Mouse (Mus musculus) liver, embryonic 11.5 days (tissue): ENCODE measurements around the gene Gtf2ird2. TPM values are rescaled to one million over a fixed set of nuclear protein-coding genes. Genes with fewer than 3 reads are reported as not detected.
A peak's percentile ranks its signal among the peaks of the same experiment; 100 is the strongest.

Experiments used
- ATAC-seq: fragments of 200-750 bp; cut with Nextera tagmentation; replicated peaks from 2 replicates; pipeline ENCODE4 v1.8.0; 2017; ENCODE audit warnings: moderate number of reproducible peaks, mild to moderate bottlenecking, moderate TSS enrichment, moderate library complexity; ENCODE audit not compliant: low FRiP score
- DNase-seq: peaks from one replicate; pipeline ENCODE4 v3.0.0-alpha.2; 2017; ENCODE audit warnings: low spot score
- H3K27ac ChIP-seq: fragments of 300-500 bp; sonication (generic); 2 replicates; pipeline ENCODE4 v1.5.1; 2014; ENCODE audit warnings: mild to moderate bottlenecking, low read depth, low read length, control low read depth
- H3K27me3 ChIP-seq: fragments of 300-500 bp; sonication (generic); replicated peaks from 2 replicates; pipeline ENCODE4 v1.6.1; 2014; ENCODE audit warnings: low read length, mixed read lengths; ENCODE audit not compliant: control insufficient read depth, insufficient read depth
- H3K36me3 ChIP-seq: fragments of 300-500 bp; sonication (generic); 2 replicates; pipeline ENCODE4 v1.6.1; 2014; ENCODE audit warnings: mild to moderate bottlenecking, low read length, moderate library complexity, mixed read lengths; ENCODE audit not compliant: control insufficient read depth, insufficient read depth
- H3K4me1 ChIP-seq: fragments of 300-500 bp; sonication (generic); replicated peaks from 2 replicates; pipeline ENCODE4 v1.6.1; 2014; ENCODE audit warnings: low read length, mixed read lengths; ENCODE audit not compliant: control insufficient read depth, insufficient read depth
- H3K4me2 ChIP-seq: fragments of 300-500 bp; sonication (generic); 2 replicates; pipeline ENCODE4 v1.6.1; 2014; ENCODE audit warnings: mild to moderate bottlenecking, control low read depth, moderate library complexity
- H3K4me3 ChIP-seq: fragments of 300-500 bp; sonication (generic); 2 replicates; pipeline ENCODE4 v1.5.1; 2014; ENCODE audit warnings: low read depth, low read length, control low read depth
- H3K9ac ChIP-seq: fragments of 300-500 bp; sonication (generic); 2 replicates; pipeline ENCODE4 v1.6.1; 2014; ENCODE audit warnings: low read depth, low read length, control low read depth
- H3K9me3 ChIP-seq: fragments of 300-500 bp; sonication (generic); 2 replicates; pipeline ENCODE4 v1.6.1; 2016; ENCODE audit warnings: low read length, inconsistent platforms, mixed read lengths; ENCODE audit not compliant: control insufficient read depth
- WGBS: fragments of 180-500 bp; shearing (Covaris S2); extraction: QIAGEN DNeasy Blood & Tissue Kit; methylation state at CpG from one replicate; pipeline ENCODE4 v1.1.7; 2014; 5-methylcytosine and 5-hydroxymethylcytosine counted together
- polyA plus RNA-seq: library from polyadenylated mRNA; unstranded; fragments of >200 nt; fragmentation: Nextera tagmentation; extraction: Ambion mirVana; gene quantifications from 2 replicates; pipeline ENCODE4 v1.2.1, GENCODE M21; 2014

Gtf2ird2 gene
- polyA plus RNA-seq, 1 experiment from 2014 or later = 5.9 TPM

DNA sequence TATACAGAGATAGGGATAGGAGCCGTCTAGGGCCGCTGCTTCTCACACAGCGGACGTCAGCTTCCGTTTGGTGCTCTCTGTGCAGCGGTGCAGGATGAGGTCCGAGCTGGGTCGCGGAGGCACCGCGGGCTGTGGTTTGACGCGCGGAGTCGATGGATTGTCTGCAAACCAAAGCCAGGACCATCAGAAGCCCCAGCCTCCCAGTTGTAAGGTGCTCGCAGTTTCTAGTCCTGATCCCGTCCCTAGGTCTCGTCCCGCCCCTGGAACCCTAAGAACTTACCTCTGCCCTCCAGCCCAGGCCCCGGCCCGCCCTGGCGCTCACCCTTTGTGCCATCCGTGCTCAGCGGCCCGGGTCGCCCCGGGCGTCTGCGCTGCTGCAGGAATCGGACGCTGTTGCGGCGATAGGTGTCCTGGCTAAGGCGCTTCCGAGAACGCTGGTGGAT, 37.9 kb downstream of the Gtf2ird2 start:
- peak overlapping the region; percentile 38 for H3K4me3 ChIP-seq
- no peaks in the 10 kb centered on the region for H3K9me3 ChIP-seq
- H3K4me1 ChIP-seq = peaks cover 14% of the 10 kb centered on the region
- peak overlapping the region; percentile 74 for H3K4me2 ChIP-seq
- WGBS = 7% methylated on average over 36 of the region's 36 CpGs
- DNase-seq (no peak), ATAC-seq (peak; percentile 10; the same call in 1 of the 2 replicates)
- H3K9ac ChIP-seq = peak overlapping the region; percentile 48; the same call in 1 of the 2 replicates
- peaks cover 14% of the 10 kb centered on the region for H3K27me3 ChIP-seq
- H3K36me3 ChIP-seq = no peaks in the 10 kb centered on the region
- no peak overlapping the region for H3K27ac ChIP-seq

DNA sequence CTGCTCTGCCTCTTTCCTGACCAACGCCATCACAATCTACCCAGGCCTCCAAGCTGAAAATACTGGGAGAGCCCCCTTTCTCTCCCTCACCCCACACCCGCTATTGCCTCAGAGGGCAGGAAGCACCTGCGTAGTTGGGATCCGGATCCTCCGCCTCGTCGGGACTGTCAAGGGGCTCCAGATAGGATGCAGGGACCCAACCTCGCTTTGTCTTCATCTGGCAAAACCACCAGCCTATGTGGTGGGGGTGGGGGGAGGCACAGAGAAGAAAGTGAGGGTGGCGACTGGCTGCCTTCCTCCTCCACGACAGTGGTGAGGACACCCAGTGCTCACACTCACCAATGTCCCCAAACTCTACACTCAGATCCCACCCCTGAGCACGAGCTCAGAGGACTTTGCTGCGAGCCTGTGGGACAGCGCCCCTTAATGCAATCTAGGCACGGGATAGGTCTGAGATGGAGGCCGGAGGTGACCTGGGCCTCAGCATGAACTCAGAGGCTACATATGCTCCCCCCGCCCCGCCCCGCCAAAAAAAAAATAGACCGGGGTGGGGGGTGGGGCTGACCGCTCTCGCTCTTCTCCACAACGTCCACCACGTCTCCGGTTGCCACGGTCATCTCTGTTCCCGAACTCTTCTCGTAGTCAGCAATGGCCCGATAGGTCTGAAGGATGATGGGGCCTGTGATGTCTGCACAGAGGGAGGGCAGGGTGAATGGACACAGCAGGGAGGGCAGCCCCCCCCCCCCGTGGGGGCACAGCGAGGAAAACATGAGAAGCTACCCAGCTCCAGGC, 41.5 kb downstream of the Gtf2ird2 start:
- 57% methylated on average over 30 of the region's 30 CpGs for WGBS
- no peaks in the 10 kb centered on the region for H3K9me3 ChIP-seq
- H3K27ac ChIP-seq = no peak overlapping the region
- ATAC-seq = no peak
- no peak overlapping the region for H3K9ac ChIP-seq
- peaks cover 17% of the 10 kb centered on the region for H3K4me1 ChIP-seq
- H3K27me3 ChIP-seq = peaks cover 14% of the 10 kb centered on the region
- DNase-seq = no peak
- H3K36me3 ChIP-seq = no peaks in the 10 kb centered on the region
- H3K4me3 ChIP-seq = no peak overlapping the region
- no peak overlapping the region for H3K4me2 ChIP-seq

DNA sequence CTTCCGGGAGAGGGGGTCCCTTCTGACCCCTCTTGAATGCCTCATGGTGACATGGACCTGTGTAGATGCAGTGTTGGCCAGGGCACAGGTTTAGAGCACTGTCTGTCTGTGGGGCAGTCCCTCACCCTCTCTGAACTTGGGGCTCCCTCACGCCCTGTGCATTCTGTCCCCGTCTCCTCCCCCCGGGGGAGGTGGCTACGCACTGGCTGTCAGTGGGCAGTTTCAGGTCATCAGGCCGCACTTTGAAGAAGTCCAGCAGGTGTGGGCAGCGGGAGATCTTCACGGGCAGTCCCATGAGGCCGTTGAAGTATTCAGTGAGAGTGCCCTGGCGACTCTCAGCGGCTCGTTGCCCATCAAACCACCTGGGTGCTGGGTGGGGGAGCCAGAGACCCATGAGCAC, 43.1 kb downstream of the Gtf2ird2 start:
- WGBS = 68% methylated on average over 12 of the region's 12 CpGs
- no peaks in the 10 kb centered on the region for H3K36me3 ChIP-seq
- ATAC-seq (no peak), DNase-seq (no peak)
- no peak overlapping the region for H3K4me3 ChIP-seq
- H3K27ac ChIP-seq = no peak overlapping the region
- peaks cover 16% of the 10 kb centered on the region for H3K4me1 ChIP-seq
- H3K9ac ChIP-seq = no peak overlapping the region
- H3K4me2 ChIP-seq = no peak overlapping the region
- no peaks in the 10 kb centered on the region for H3K9me3 ChIP-seq
- peaks cover 7% of the 10 kb centered on the region for H3K27me3 ChIP-seq

DNA sequence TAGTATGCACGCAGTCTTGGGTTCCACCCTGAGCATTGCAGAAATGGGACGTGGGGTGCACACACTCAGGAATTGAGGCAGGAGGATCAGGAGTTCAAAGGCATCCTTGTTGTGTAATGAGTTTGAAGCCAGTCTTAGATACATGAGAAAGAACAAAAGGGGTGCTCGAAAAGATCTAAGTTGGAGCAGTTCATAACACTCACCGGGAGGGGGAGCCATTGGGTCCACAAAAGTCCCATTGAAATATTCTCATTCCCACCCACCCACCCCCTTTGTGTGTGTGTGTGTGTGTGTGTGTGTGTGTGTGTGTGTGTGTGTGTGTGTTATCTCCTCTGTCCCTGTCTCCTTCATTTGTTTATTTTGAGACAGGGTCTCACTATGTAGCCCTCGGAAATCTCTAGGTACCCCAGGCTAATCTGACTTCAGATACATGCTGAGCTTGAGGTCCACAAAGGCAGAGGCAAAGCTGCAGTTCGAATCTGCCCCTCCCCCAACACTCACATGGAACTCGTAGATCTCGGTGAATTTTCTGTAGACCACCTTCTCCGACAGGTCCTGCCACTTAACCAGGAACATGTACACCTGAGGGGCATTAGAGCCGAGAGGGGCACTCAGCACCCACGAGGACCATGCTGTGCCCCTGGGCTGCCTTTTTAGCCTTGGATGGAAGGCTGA, 43.9 kb downstream of the Gtf2ird2 start:
- no peaks in the 10 kb centered on the region for H3K36me3 ChIP-seq
- H3K9ac ChIP-seq = no peak overlapping the region
- H3K27me3 ChIP-seq = no peaks in the 10 kb centered on the region
- H3K4me2 ChIP-seq = no peak overlapping the region; the same call in 1 of the 2 replicates
- no peak overlapping the region for H3K27ac ChIP-seq
- no peak for ATAC-seq
- peaks cover 18% of the 10 kb centered on the region for H3K4me1 ChIP-seq
- DNase-seq = no peak
- 31% methylated on average over 11 of the region's 11 CpGs for WGBS
- H3K4me3 ChIP-seq = no peak overlapping the region
- H3K9me3 ChIP-seq = no peaks in the 10 kb centered on the region

DNA sequence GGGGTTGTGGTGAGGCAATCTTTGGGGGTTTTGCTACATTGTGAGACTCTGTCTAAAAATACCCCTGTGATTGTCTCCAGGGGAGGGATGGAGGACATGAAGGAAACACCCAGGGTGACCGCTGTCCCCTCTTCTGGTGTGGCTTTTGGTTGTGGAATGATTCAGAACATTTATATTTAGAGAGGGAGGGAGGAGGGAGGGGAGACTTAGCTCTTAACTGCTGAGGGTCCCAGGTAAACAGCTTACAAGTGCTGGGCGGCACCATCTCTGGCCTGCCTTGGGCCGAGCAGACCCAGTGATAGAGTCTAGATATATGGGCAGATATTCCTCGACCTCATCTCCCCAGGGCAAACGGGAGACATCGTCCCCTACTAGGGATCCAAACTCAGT, 44.4 kb downstream of the Gtf2ird2 start:
- Histone ChIP-seq H3K9me3 (no peaks in the 10 kb centered on the region), H3K36me3 (no peaks in the 10 kb centered on the region), H3K9ac (no peak overlapping the region), H3K4me1 (peaks cover 22% of the 10 kb centered on the region), H3K4me3 (0 out of 2 replicates have a peak overlapping the region, but pooled peaks have one; percentile 12), H3K4me2 (no peak overlapping the region; the same call in 1 of the 2 replicates), H3K27ac (peak overlapping the region; percentile 19; the same call in 1 of the 2 replicates), H3K27me3 (no peaks in the 10 kb centered on the region)
- ATAC-seq (no peak), DNase-seq (no peak)
- 61% methylated on average over 6 of the region's 6 CpGs for WGBS

DNA sequence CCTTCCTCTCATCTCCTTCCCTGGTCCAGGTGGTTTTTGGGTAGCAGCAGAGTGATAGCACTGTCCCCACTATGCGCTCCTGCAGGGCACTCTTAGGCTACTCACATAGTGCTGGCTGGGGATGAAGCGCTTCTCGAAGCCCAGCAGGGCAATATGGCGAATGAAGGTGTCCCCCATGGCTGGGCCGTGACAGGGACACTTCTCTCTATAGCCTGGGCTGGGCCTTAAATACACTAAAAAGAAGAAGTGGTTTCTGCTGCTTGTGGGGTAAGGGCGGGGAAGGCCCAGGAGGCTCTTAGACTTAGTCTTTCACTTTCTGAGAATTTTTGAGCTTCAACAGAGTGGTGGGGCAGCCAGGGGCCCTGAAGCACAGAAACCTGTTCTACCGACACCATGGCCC, 45.6 kb downstream of the Gtf2ird2 start, which contains the start of gene Ncf1:
Ncf1 (minus strand) TSS at position 235 of the 400 bp plus-strand sequence.
- WGBS = 63% methylated on average over 7 of the region's 7 CpGs
- H3K9me3 ChIP-seq = no peaks in the 10 kb centered on the region
- H3K27me3 ChIP-seq = no peaks in the 10 kb centered on the region
- H3K4me3 ChIP-seq = 0 out of 2 replicates have a peak within 1 kb of the TSS, but pooled peaks have one; percentile 12
- no peak for DNase-seq
- no peak within 1 kb of the TSS for H3K4me2 ChIP-seq
- no peak for ATAC-seq
- H3K4me1 ChIP-seq = peaks cover 22% of the 10 kb centered on the region
- peak within 1 kb of the TSS; percentile 19 for H3K27ac ChIP-seq
- H3K36me3 ChIP-seq = no peaks in the 10 kb centered on the region
- H3K9ac ChIP-seq = no peak within 1 kb of the TSS

DNA sequence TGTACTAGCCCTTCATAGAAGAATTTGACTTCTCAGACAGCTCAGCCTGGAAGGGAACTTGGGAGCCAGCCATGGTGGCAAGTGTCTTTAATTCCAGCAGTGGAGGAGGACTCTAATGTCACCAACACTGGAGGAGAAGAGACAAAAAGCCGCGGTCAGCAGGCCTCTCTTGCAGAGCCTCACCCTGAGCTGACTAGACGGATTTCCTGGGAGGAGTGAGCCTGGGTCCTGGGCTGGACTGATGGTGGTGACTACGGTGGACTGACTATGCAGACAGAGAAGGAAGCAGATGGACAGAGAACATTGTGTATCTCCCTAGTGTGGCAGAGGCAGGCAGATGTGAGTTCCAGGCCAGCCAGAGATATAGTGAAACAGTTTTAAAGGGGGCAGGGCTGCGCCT, 47.6 kb downstream of the Gtf2ird2 start:
- DNase-seq = no peak
- H3K36me3 ChIP-seq = peaks cover 6% of the 10 kb centered on the region; the same call in 1 of the 2 replicates
- 0 out of 2 replicates have a peak, but pooled peaks have one; percentile 27 for ATAC-seq
- H3K4me2 ChIP-seq = no peak overlapping the region
- H3K9me3 ChIP-seq = no peaks in the 10 kb centered on the region
- 40% methylated on average over 5 of the region's 5 CpGs for WGBS
- H3K27ac ChIP-seq = peak overlapping the region; percentile 36; the same call in 1 of the 2 replicates
- peaks cover 34% of the 10 kb centered on the region for H3K4me1 ChIP-seq
- no peak overlapping the region for H3K9ac ChIP-seq
- H3K27me3 ChIP-seq = no peaks in the 10 kb centered on the region
- no peak overlapping the region for H3K4me3 ChIP-seq

DNA sequence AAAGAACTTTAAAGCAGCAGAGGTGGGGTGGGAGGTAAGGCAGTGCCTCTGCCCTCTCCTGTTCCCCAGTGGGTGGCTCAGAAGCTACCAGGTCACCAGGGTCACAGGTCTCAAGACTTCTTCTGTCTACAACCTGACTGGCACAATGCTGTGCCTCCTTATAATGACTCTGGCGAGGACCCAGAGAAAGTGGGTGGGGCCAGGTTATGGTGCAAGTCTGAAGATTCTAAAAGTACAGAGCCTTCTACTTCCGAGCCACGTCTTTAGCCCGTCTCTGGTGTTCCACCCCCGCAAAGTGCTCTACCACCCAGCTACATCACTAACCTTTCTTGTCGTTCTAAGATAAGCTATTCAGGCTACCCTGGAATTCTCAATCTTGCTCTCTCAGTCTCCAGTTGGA, 48.3 kb downstream of the Gtf2ird2 start:
- Histone ChIP-seq H3K27ac (peak overlapping the region; percentile 11; the same call in 1 of the 2 replicates), H3K36me3 (peaks cover 13% of the 10 kb centered on the region), H3K9ac (no peak overlapping the region), H3K9me3 (no peaks in the 10 kb centered on the region), H3K4me2 (peak overlapping the region; percentile 25), H3K4me1 (peaks cover 30% of the 10 kb centered on the region), H3K27me3 (no peaks in the 10 kb centered on the region), H3K4me3 (no peak overlapping the region)
- WGBS = 27% methylated on average over 6 of the region's 6 CpGs
- no peak; the same call in 1 of the 2 replicates for ATAC-seq
- DNase-seq = no peak
